Mouse (Mus musculus) liver, embryonic 14.5 days (tissue): ENCODE data around the gene Nebl.

Experiments
- CTCF ChIP-seq: IDR thresholded peaks from 2 replicates; pipeline ENCODE4 v1.5.1; 2016; ENCODE audit warnings: antibody characterized with exemption, low read depth, control low read depth
- EP300 ChIP-seq: IDR thresholded peaks from 2 replicates; pipeline ENCODE4 v1.6.1; 2016; ENCODE audit warnings: antibody characterized with exemption, low read depth

DNA sequence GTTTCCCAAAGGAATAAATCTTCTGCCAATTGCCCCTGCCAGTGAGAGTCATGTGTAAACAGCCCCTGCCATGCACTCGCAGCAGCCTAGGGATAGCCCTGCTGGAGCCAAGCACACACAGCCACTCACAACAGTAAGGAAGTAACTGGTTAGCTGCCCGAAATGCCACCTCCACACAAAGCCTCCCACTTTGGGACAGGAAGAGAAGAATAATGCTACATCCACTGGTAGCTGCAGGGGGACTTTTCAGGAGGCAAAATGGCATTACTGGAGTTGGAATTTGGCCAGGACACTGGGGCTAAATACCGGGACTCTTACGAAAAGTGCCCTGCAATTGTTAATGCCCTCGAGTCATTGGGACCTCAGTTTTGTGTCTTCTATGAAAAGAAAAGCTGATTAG, 92.6 kb downstream of the Nebl start:
- TF ChIP-seq CTCF: no peak
- TF ChIP-seq EP300: no peak
